Mouse (Mus musculus) neural tube, embryonic 13.5 days (tissue): ENCODE measurements around the gene Itpk1. TPM values are rescaled to one million over a fixed set of nuclear protein-coding genes. Genes with fewer than 3 reads are reported as not detected.
A peak's percentile ranks its signal among the peaks of the same experiment; 100 is the strongest.

ENCODE experiments used
- ATAC-seq: fragments of 200-750 bp; cut with Nextera tagmentation; 2 replicates; pipeline ENCODE4 v1.8.0; 2017; ENCODE audit warnings: low read depth, mild to moderate bottlenecking, moderate TSS enrichment, moderate library complexity
- H3K27ac ChIP-seq: fragments of 300-500 bp; sonication (generic); replicated peaks from 2 replicates; pipeline ENCODE4 v1.5.1; 2015; ENCODE audit warnings: moderate library complexity, mild to moderate bottlenecking, inconsistent platforms
- H3K27me3 ChIP-seq: fragments of 300-500 bp; sonication (generic); 2 replicates; pipeline ENCODE4 v1.6.1; 2015; ENCODE audit warnings: mild to moderate bottlenecking, inconsistent platforms
- H3K36me3 ChIP-seq: fragments of 300-500 bp; sonication (generic); 2 replicates; pipeline ENCODE4 v1.6.1; 2015; ENCODE audit warnings: mild to moderate bottlenecking, inconsistent platforms
- H3K4me1 ChIP-seq: fragments of 300-500 bp; sonication (generic); replicated peaks from 2 replicates; pipeline ENCODE4 v1.6.1; 2015; ENCODE audit warnings: inconsistent platforms
- H3K4me2 ChIP-seq: fragments of 300-500 bp; sonication (generic); 2 replicates; pipeline ENCODE4 v1.6.1; 2015; ENCODE audit warnings: inconsistent platforms, mild to moderate bottlenecking, moderate library complexity
- H3K4me3 ChIP-seq: fragments of 300-500 bp; sonication (generic); 2 replicates; pipeline ENCODE4 v1.5.1; 2015; ENCODE audit warnings: mild to moderate bottlenecking, inconsistent platforms
- H3K9ac ChIP-seq: fragments of 300-500 bp; sonication (generic); 2 replicates; pipeline ENCODE4 v1.6.1; 2015; ENCODE audit warnings: moderate library complexity, mild to moderate bottlenecking, inconsistent platforms
- H3K9me3 ChIP-seq: fragments of 300-500 bp; sonication (generic); 2 replicates; pipeline ENCODE4 v1.6.1; 2016; ENCODE audit warnings: inconsistent platforms
- WGBS: fragments of 180-500 bp; shearing (Covaris S2); methylation state at CpG from one replicate; pipeline ENCODE4 v1.1.7; 2015; 5-methylcytosine and 5-hydroxymethylcytosine counted together
- polyA plus RNA-seq: library from polyadenylated mRNA; unstranded; fragments of >200 nt; fragmentation: Nextera tagmentation; extraction: Ambion mirVana; gene quantifications from 2 replicates; pipeline ENCODE4 v1.2.1, GENCODE M21; 2015

The Itpk1 gene
- polyA plus RNA-seq: 30.9 and 34.0 TPM in 2 replicates

GRCm38 (mm10) chr12:102704457-102705198, at the start of gene Itpk1:
TSS of gene Itpk1 (minus strand) at chr12:102704930.
- peak within 1 kb of the TSS; percentile 71 for H3K4me2 ChIP-seq
- WGBS: 1% methylated on average over 67 of the region's 105 CpGs
- no peaks in the 10 kb centered on the region for H3K9me3 ChIP-seq
- peak; percentile 88 for ATAC-seq
- H3K36me3 ChIP-seq: no peaks in the 10 kb centered on the region
- H3K9ac ChIP-seq: peak within 1 kb of the TSS; percentile 83
- H3K4me3 ChIP-seq: peak within 1 kb of the TSS; percentile 64
- peaks cover 57% of the 10 kb centered on the region for H3K4me1 ChIP-seq
- no peaks in the 10 kb centered on the region; the same call in 1 of the 2 replicates for H3K27me3 ChIP-seq
- peak within 1 kb of the TSS; percentile 92 for H3K27ac ChIP-seq

DNA sequence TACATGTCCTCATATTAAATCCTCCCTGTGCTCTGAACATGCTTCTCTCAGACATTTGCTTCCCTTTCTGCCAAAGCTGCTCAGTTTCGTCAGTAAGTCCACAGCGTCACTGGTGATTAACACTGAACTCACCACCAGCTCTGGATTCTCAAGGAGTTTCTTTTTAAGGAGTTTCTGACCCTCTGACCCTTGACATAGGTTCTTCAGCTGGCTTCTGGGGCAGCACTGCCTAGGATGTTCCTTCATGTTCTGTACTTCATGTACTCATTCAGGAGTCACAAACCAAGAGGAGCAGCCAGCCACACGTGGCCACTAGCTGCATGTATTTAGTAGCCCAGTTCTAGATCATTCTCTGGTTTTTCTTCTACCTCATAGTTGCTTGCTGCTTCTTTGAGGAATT, 43.5 kb upstream of the Itpk1 start:
- no peaks in the 10 kb centered on the region for H3K27me3 ChIP-seq
- H3K9ac ChIP-seq: no peak overlapping the region
- H3K27ac ChIP-seq: no peak overlapping the region
- peaks cover 25% of the 10 kb centered on the region for H3K36me3 ChIP-seq
- peaks cover 11% of the 10 kb centered on the region for H3K4me1 ChIP-seq
- WGBS: 92% methylated on average over 3 of the region's 3 CpGs
- ATAC-seq: no peak
- H3K4me3 ChIP-seq: no peak overlapping the region
- H3K4me2 ChIP-seq: no peak overlapping the region
- H3K9me3 ChIP-seq: no peaks in the 10 kb centered on the region

GRCm38 (mm10) chr12:102744839-102745238, 40.1 kb upstream of the Itpk1 start:
- peak overlapping the region; percentile 88 for H3K4me2 ChIP-seq
- no peak overlapping the region for H3K4me3 ChIP-seq
- no peak overlapping the region for H3K27ac ChIP-seq
- H3K36me3 ChIP-seq: peaks cover 25% of the 10 kb centered on the region
- ATAC-seq: no peak
- no peaks in the 10 kb centered on the region for H3K27me3 ChIP-seq
- H3K4me1 ChIP-seq: peaks cover 27% of the 10 kb centered on the region
- peak overlapping the region; percentile 92; the same call in 1 of the 2 replicates for H3K9ac ChIP-seq
- WGBS: 72% methylated on average over 6 of the region's 6 CpGs
- H3K9me3 ChIP-seq: no peaks in the 10 kb centered on the region

GRCm38 (mm10) chr12:102743589-102744574, 39.2 kb upstream of the Itpk1 start, which contains the start of the genes Moap1 and Tmem251:
TSS of gene Moap1 (minus strand) at chr12:102743661.
TSS of gene Tmem251 (plus strand) at chr12:102743762.
- H3K4me1 ChIP-seq: peaks cover 27% of the 10 kb centered on the region
- peaks cover 20% of the 10 kb centered on the region for H3K36me3 ChIP-seq
- ATAC-seq: peak; percentile 97
- H3K27ac ChIP-seq: peak within 1 kb of the TSS; percentile 94
- WGBS: under 1% methylated on average over 63 of the region's 63 CpGs
- no peaks in the 10 kb centered on the region for H3K27me3 ChIP-seq
- peak within 1 kb of the TSS; percentile 92 for H3K9ac ChIP-seq
- no peaks in the 10 kb centered on the region for H3K9me3 ChIP-seq
- H3K4me3 ChIP-seq: peak within 1 kb of the TSS; percentile 83
- H3K4me2 ChIP-seq: peak within 1 kb of the TSS; percentile 88

DNA sequence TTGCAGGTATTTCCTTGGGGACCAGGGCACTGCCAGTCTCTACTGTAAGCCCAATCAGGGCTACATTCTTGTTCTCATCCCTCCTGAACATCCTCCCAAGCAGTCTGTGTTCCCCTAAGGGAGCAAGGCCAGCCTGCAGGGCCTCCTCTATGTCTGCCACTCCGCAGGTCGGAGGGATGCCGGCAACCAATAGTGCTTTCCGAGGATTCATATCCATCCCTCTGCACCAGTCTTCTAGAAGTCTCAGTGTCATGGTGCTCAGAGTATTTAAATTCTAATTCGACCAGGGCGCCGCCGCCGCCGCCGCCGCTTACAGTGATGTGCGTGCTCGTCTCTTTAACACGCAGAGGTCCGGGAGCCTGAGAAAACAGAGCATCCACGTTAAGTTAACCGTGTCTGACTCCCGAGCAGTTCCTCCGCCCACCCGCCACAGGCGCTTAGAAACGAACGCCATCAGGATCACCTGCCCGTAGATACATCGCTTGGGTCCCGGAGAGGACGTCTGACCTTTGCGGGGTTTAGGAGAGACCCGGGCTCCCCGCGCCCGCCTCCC, 38.4 kb upstream of the Itpk1 start:
- Histone ChIP-seq H3K36me3 (peaks cover 12% of the 10 kb centered on the region; the same call in 1 of the 2 replicates), H3K4me3 (peak overlapping the region; percentile 83), H3K4me1 (peaks cover 27% of the 10 kb centered on the region), H3K4me2 (peak overlapping the region; percentile 88), H3K27me3 (no peaks in the 10 kb centered on the region), H3K9me3 (no peaks in the 10 kb centered on the region), H3K9ac (peak overlapping the region; percentile 92), H3K27ac (peak overlapping the region; percentile 94)
- under 1% methylated on average over 33 of the region's 33 CpGs for WGBS
- peak; percentile 75 for ATAC-seq

- WGBS: 87% methylated on average over 7 of the region's 7 CpGs
- peak overlapping the region; percentile 88; the same call in 1 of the 2 replicates for H3K4me2 ChIP-seq
These were observed 37.3 kb upstream of the Itpk1 start for GRCm38 (mm10) chr12:102742056-102742455.

GRCm38 (mm10) chr12:102740285-102740684, 35.6 kb upstream of the Itpk1 start:
- 68% methylated on average over 3 of the region's 3 CpGs for WGBS
- Histone ChIP-seq H3K9me3 (no peaks in the 10 kb centered on the region), H3K4me2 (no peak overlapping the region), H3K27me3 (no peaks in the 10 kb centered on the region), H3K27ac (no peak overlapping the region), H3K4me1 (peaks cover 27% of the 10 kb centered on the region), H3K4me3 (no peak overlapping the region), H3K9ac (no peak overlapping the region), H3K36me3 (no peaks in the 10 kb centered on the region)
- ATAC-seq: no peak

More at GRCm38 (mm10) chr12:102742056-102742455, 37.3 kb upstream of the Itpk1 start:
- ATAC-seq: no peak
- H3K4me1 ChIP-seq: peaks cover 27% of the 10 kb centered on the region
- no peaks in the 10 kb centered on the region for H3K27me3 ChIP-seq
- 0 out of 2 replicates have a peak, but pooled peaks cover 6% of the 10 kb centered on the region for H3K36me3 ChIP-seq
- peak overlapping the region; percentile 83; the same call in 1 of the 2 replicates for H3K4me3 ChIP-seq
- peak overlapping the region; percentile 92 for H3K9ac ChIP-seq
- H3K27ac ChIP-seq: no peak overlapping the region
- H3K9me3 ChIP-seq: no peaks in the 10 kb centered on the region

- 83% methylated on average over 5 of the region's 5 CpGs for WGBS
- Histone ChIP-seq H3K4me2 (no peak overlapping the region), H3K9me3 (no peaks in the 10 kb centered on the region), H3K9ac (no peak overlapping the region), H3K4me3 (no peak overlapping the region), H3K4me1 (peaks cover 17% of the 10 kb centered on the region), H3K27ac (no peak overlapping the region), H3K27me3 (no peaks in the 10 kb centered on the region), H3K36me3 (no peaks in the 10 kb centered on the region)
- no peak for ATAC-seq
These were observed 34.4 kb upstream of the Itpk1 start for GRCm38 (mm10) chr12:102739096-102739495.

DNA sequence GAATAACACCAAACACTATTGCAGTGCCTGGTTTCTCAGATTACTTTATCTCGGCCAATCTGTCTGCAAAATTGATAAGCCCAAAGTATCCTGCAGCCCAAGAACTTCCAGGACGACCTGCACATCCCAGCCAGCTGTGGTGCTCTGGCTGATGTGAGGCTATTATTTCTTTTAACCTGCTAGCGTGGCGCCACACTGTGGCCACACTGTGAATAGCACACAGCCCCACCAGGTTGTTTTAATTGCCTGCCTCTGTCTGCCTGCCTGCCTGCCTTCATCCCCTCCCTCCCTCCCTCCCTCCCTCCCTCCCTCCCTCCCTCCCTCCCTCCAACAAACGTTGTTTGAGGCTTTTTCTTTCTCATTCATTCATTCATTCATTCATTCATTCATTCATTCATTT, 28.7 kb upstream of the Itpk1 start:
- no peak for ATAC-seq
- WGBS: 15% methylated on average over 5 of the region's 5 CpGs
- no peaks in the 10 kb centered on the region for H3K36me3 ChIP-seq
- no peak overlapping the region for H3K27ac ChIP-seq
- no peak overlapping the region for H3K4me2 ChIP-seq
- H3K4me1 ChIP-seq: peaks cover 26% of the 10 kb centered on the region
- H3K9me3 ChIP-seq: no peaks in the 10 kb centered on the region
- H3K9ac ChIP-seq: no peak overlapping the region
- no peak overlapping the region for H3K4me3 ChIP-seq
- no peaks in the 10 kb centered on the region for H3K27me3 ChIP-seq

DNA sequence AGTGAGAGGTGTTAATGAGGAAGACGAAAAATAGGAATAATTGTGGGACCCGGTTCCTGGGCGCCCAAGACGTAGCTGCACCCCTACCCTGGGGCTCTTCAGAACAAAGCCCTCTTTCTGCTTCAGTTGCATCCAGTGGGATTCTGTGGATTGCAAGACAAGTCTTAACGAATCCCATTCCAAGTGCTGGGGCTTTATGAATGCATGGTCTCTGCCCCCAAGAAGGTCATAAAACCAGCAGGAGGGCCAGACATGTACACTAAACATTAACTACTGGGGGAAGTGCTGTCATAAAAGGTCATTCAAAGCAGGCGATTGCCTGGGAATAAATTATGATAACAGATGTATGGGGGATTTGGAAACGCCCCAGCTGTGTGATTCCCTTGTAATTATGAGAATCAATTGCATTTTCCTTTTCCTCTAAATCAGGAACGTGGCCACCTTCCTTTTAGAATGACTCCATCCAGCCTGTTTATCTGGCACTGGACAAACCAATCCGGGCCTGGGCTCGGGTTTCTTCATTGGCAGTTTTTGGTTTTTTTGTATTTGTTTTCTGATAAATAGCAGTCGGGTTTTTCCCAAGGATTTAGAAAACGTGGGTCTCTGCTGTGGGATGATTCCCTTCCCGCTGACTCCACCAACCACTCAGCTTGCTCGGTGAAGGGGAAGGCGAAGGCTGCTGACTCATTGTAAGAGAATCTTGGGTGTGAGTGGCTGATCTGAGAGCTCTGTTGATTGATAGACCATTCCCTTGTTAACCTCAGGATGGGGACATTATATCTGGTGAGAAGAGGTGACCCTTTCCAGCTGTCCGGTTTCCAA, 26.3 kb upstream of the Itpk1 start:
- Histone ChIP-seq H3K4me2 (peak overlapping the region; percentile 53), H3K9ac (peak overlapping the region; percentile 1), H3K36me3 (no peaks in the 10 kb centered on the region), H3K27ac (peak overlapping the region; percentile 87), H3K9me3 (no peaks in the 10 kb centered on the region), H3K4me1 (peaks cover 26% of the 10 kb centered on the region), H3K4me3 (peak overlapping the region; percentile 24), H3K27me3 (no peaks in the 10 kb centered on the region)
- peak; percentile 78 for ATAC-seq
- WGBS: 9% methylated on average over 16 of the region's 16 CpGs
